Mouse (Mus musculus) hindbrain, embryonic 16.5 days (tissue): ENCODE data around the gene Gpr21. TPM values are rescaled to one million over a fixed set of nuclear protein-coding genes. Genes with fewer than 3 reads are reported as not detected.
"Not testable (repeated sequence)": the region's sequence is repeated elsewhere in the genome, so short reads cannot be mapped to it uniquely, and the experiment has no call there.

Source experiments
- ATAC-seq: fragments of 200-750 bp; cut with Nextera tagmentation; 2 replicates; pipeline ENCODE4 v1.8.0; 2017; ENCODE audit warnings: moderate TSS enrichment, moderate library complexity
- H3K27ac ChIP-seq: fragments of 300-500 bp; sonication (generic); 2 replicates; pipeline ENCODE4 v1.5.1; 2014; ENCODE audit warnings: low read depth, mild to moderate bottlenecking, control low read depth, low read length, moderate library complexity
- H3K27me3 ChIP-seq: fragments of 300-500 bp; sonication (generic); replicated peaks from 2 replicates; pipeline ENCODE4 v1.6.1; 2014; ENCODE audit warnings: low read length; ENCODE audit not compliant: control insufficient read depth, insufficient read depth
- H3K36me3 ChIP-seq: fragments of 300-500 bp; sonication (generic); 2 replicates; pipeline ENCODE4 v1.6.1; 2014; ENCODE audit warnings: mild to moderate bottlenecking, low read length, moderate library complexity, mixed read lengths; ENCODE audit not compliant: control insufficient read depth, insufficient read depth
- H3K4me1 ChIP-seq: fragments of 300-500 bp; sonication (generic); 2 replicates; pipeline ENCODE4 v1.6.1; 2014; ENCODE audit warnings: low read depth, low read length; ENCODE audit not compliant: control insufficient read depth, insufficient read depth
- H3K4me2 ChIP-seq: fragments of 300-500 bp; sonication (generic); 2 replicates; pipeline ENCODE4 v1.6.1; 2014; ENCODE audit warnings: mild to moderate bottlenecking, low read length, control low read depth, moderate library complexity
- H3K4me3 ChIP-seq: fragments of 300-500 bp; sonication (generic); 2 replicates; pipeline ENCODE4 v1.5.1; 2014; ENCODE audit warnings: mild to moderate bottlenecking, low read length, control low read depth, moderate library complexity
- H3K9ac ChIP-seq: fragments of 300-500 bp; sonication (generic); 2 replicates; pipeline ENCODE4 v1.6.1; 2014; ENCODE audit warnings: low read depth, mild to moderate bottlenecking, control low read depth, low read length, moderate library complexity
- H3K9me3 ChIP-seq: fragments of 300-500 bp; sonication (generic); 2 replicates; pipeline ENCODE4 v1.6.1; 2014; ENCODE audit warnings: mild to moderate bottlenecking, low read length, moderate library complexity; ENCODE audit not compliant: control insufficient read depth
- WGBS: fragments of 180-500 bp; shearing (Covaris S2); extraction: QIAGEN DNeasy Blood & Tissue Kit; methylation state at CpG from one replicate; pipeline ENCODE4 v1.1.7; 2014; 5-methylcytosine and 5-hydroxymethylcytosine counted together
- polyA plus RNA-seq: library from polyadenylated mRNA; unstranded; fragments of >200 nt; fragmentation: Nextera tagmentation; extraction: Ambion mirVana; gene quantifications from 2 replicates; pipeline ENCODE4 v1.2.1, GENCODE M21; 2015

The Gpr21 gene
- 14.8 and 15.9 TPM in 2 replicates for polyA plus RNA-seq

- Histone ChIP-seq H3K27ac (peak within 1 kb of the TSS; percentile 71), H3K27me3 (no peaks in the 10 kb centered on the region), H3K9me3 (no peaks in the 10 kb centered on the region), H3K4me2 (peak within 1 kb of the TSS; percentile 62), H3K9ac (peak within 1 kb of the TSS; percentile 66), H3K36me3 (peaks cover 8% of the 10 kb centered on the region), H3K4me3 (peak within 1 kb of the TSS; percentile 40), H3K4me1 (peaks cover 14% of the 10 kb centered on the region)
- 12% methylated on average over 11 of the region's 11 CpGs for WGBS
- ATAC-seq, result peak; percentile 86
These were observed at the start of gene Gpr21 for GRCm38 (mm10) chr2:37516030-37516710. Gene Gpr21 (plus strand): TSS chr2:37516332.

GRCm38 (mm10) chr2:37479559-37479958, 36.6 kb upstream of the Gpr21 start:
- Histone ChIP-seq H3K9me3 (no peaks in the 10 kb centered on the region), H3K36me3 (peaks cover 27% of the 10 kb centered on the region)
- ATAC-seq, result no peak

GRCm38 (mm10) chr2:37480039-37480438, 36.1 kb upstream of the Gpr21 start:
- WGBS, result 96% methylated on average over 2 of the region's 2 CpGs
- H3K4me3 ChIP-seq, result no peak overlapping the region
- H3K9me3 ChIP-seq, result no peaks in the 10 kb centered on the region
- H3K36me3 ChIP-seq, result peaks cover 27% of the 10 kb centered on the region
- no peak for ATAC-seq
- no peak overlapping the region for H3K4me2 ChIP-seq
- no peaks in the 10 kb centered on the region for H3K27me3 ChIP-seq
- H3K4me1 ChIP-seq, result no peaks in the 10 kb centered on the region
- H3K9ac ChIP-seq, result no peak overlapping the region
- no peak overlapping the region for H3K27ac ChIP-seq

More at GRCm38 (mm10) chr2:37479559-37479958, 36.6 kb upstream of the Gpr21 start:
- no peak overlapping the region for H3K27ac ChIP-seq
- H3K9ac ChIP-seq, result no peak overlapping the region
- H3K4me3 ChIP-seq, result no peak overlapping the region
- H3K4me2 ChIP-seq, result no peak overlapping the region
- H3K27me3 ChIP-seq, result no peaks in the 10 kb centered on the region
- H3K4me1 ChIP-seq, result no peaks in the 10 kb centered on the region

GRCm38 (mm10) chr2:37484165-37484564, 32.0 kb upstream of the Gpr21 start:
- H3K9ac ChIP-seq, result no peak overlapping the region
- H3K4me2 ChIP-seq, result no peak overlapping the region
- ATAC-seq, result no peak
- H3K36me3 ChIP-seq, result peaks cover 12% of the 10 kb centered on the region; the same call in 1 of the 2 replicates
- H3K4me1 ChIP-seq, result no peaks in the 10 kb centered on the region
- WGBS, result 96% methylated on average over 2 of the region's 2 CpGs
- H3K4me3 ChIP-seq, result no peak overlapping the region
- H3K9me3 ChIP-seq, result no peaks in the 10 kb centered on the region
- H3K27ac ChIP-seq, result no peak overlapping the region
- no peaks in the 10 kb centered on the region for H3K27me3 ChIP-seq

GRCm38 (mm10) chr2:37485370-37485769, 30.8 kb upstream of the Gpr21 start:
- Histone ChIP-seq H3K4me1 (no peaks in the 10 kb centered on the region), H3K4me3 (no peak overlapping the region), H3K4me2 (no peak overlapping the region), H3K9me3 (no peaks in the 10 kb centered on the region), H3K9ac (no peak overlapping the region), H3K27ac (no peak overlapping the region), H3K27me3 (no peaks in the 10 kb centered on the region), H3K36me3 (peaks cover 22% of the 10 kb centered on the region)
- no peak for ATAC-seq
- WGBS, result 89% methylated on average over 1 of the region's 1 CpGs

- Histone ChIP-seq H3K4me2 (no peak overlapping the region), H3K4me1 (no peaks in the 10 kb centered on the region), H3K36me3 (peaks cover 23% of the 10 kb centered on the region), H3K27ac (no peak overlapping the region), H3K9ac (no peak overlapping the region), H3K4me3 (no peak overlapping the region), H3K9me3 (no peaks in the 10 kb centered on the region), H3K27me3 (no peaks in the 10 kb centered on the region)
- no peak for ATAC-seq
These were observed 29.7 kb upstream of the Gpr21 start for GRCm38 (mm10) chr2:37486408-37486807.

GRCm38 (mm10) chr2:37488956-37489355, 27.2 kb upstream of the Gpr21 start:
- WGBS, result 100% methylated on average over 2 of the region's 2 CpGs

GRCm38 (mm10) chr2:37497321-37497720, 18.8 kb upstream of the Gpr21 start:
- 96% methylated on average over 4 of the region's 4 CpGs for WGBS
- no peaks in the 10 kb centered on the region for H3K9me3 ChIP-seq

More at GRCm38 (mm10) chr2:37488956-37489355, 27.2 kb upstream of the Gpr21 start:
- Histone ChIP-seq H3K4me2 (no peak overlapping the region), H3K27ac (no peak overlapping the region), H3K9me3 (no peaks in the 10 kb centered on the region), H3K4me1 (no peaks in the 10 kb centered on the region), H3K36me3 (peaks cover 35% of the 10 kb centered on the region), H3K27me3 (no peaks in the 10 kb centered on the region), H3K9ac (no peak overlapping the region), H3K4me3 (no peak overlapping the region)
- ATAC-seq, result no peak

GRCm38 (mm10) chr2:37505856-37506255, 10.3 kb upstream of the Gpr21 start:
- H3K9me3 ChIP-seq, H3K4me1 ChIP-seq, H3K4me2 ChIP-seq, H3K27ac ChIP-seq, ATAC-seq, H3K9ac ChIP-seq, H3K27me3 ChIP-seq, H3K4me3 ChIP-seq: not testable (repeated sequence)
- H3K36me3 ChIP-seq, result peaks cover 22% of the 10 kb centered on the region
- WGBS, result 88% methylated on average over 2 of the region's 2 CpGs

More at GRCm38 (mm10) chr2:37497321-37497720, 18.8 kb upstream of the Gpr21 start:
- Histone ChIP-seq H3K27me3 (no peaks in the 10 kb centered on the region), H3K4me2 (no peak overlapping the region), H3K4me3 (no peak overlapping the region), H3K9ac (no peak overlapping the region), H3K36me3 (peaks cover 15% of the 10 kb centered on the region), H3K4me1 (no peaks in the 10 kb centered on the region), H3K27ac (no peak overlapping the region)
- no peak for ATAC-seq
